Mouse (Mus musculus): ENCODE measurements around the gene Dock1.

Dock1 gene

DNA sequence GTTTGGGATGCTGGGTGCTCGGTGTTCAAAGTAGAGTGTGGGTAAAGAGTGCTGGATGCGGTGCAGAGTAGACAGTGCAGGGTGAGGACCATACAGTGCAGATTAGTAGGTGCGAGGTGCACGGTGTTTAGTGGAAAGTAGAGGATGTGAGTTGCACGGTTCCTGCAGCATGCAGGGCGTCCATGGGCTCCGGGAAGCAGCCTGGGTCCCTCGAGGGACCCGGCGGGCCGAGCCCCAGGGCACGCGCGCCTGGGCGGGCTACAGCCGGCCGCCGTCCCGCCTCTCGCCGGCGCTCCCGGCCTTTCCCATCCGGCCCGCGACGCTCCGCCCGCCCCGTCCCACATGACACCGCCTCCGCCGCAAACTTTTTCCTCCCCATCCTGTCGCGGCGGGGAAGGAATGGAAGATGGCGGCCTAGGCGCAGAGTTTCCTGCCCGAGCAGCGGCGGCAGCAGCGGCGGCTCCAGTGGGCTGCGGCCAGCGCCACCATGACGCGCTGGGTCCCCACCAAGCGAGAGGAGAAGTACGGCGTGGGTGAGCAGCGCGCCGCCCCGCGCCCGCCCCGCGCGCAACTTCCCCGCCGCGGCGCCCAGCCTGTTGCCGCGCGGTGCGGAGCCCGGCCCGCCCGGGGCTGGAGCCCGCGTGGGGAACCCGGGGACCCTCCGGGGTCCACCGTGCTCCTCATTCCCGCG lies at the start of gene Dock1:
Dock1 (plus strand) TSS at position 343 of the 691 bp plus-strand sequence.
- DNase-seq, result peak; percentile 87 to 89

DNA sequence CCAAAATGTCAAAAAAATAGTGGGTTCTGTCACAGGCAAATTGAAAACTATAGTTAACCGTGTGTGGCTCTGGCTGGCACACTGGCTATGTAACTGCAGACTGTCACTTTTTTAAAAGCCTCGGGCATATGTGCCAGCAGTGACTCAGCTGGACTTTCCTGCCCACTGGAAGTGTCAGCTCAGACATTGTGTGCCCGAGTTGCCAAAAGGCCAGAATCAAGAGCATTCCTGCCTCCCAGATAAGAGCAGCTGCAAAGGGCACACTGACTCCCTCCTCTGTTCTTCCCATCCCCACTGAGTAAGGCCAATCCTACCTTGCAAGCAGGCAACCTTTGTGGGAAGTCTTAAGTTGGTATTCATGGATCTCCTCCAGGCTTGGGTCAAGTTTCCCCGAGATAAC lies 42.5 kb upstream of the Dock1 start:
- no peak for DNase-seq

DNA sequence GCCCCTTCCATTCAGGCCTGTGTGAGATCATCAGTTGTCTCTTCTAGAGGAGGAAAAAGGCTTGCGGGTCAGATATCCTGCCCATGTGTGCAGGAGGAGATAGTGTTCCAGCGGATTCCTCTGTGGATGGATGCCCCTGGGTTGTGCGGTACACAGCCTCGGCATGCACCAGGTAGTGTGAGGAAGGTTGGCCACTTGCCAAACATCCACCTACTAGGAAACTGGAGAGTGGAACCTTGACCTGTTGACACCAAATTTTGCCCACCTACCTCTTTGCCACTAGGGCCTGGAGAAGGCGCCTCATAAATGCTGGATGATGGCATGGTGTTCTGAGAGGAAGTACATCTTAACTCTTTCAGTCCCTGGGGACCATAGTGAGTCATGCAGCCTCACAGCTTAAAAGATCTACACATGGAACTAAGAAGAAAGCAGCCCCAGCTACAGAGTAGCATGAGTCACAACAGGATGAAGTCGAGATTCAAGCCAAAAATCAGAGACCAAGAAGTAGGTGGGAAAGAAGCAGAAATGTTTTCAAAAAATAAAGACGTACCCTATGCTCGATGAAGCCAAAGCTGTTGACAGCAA lies 20.1 kb upstream of the Dock1 start:
- DNase-seq, result no peak

DNA sequence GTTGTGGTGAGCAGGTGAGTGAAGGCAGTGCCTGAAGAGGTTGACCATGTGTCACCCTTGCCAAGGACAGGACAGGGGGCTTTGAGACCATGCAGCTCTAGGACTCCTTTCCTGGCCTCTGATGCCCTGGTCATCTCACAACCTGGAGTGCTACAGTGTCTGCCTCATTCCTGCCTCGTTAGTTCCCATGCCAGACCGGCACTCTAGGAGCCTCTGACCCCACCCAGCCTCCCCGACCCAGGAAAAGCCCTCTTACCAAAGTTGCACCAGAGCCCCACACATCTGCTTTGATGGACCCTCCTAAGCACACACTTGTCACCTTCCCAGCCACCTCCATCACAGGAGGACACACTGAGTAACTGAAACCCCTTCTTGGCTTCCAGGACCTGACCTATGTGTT lies 19.4 kb upstream of the Dock1 start:
- DNase-seq, result no peak

- no peak for DNase-seq
Observed at GRCm38 (mm10) chr7:134663241-134663640, 7.2 kb upstream of the Dock1 start.

- DNase-seq, result no peak
Observed at GRCm38 (mm10) chr7:134665642-134666282, 4.7 kb upstream of the Dock1 start.

- no peak for DNase-seq
Observed at GRCm38 (mm10) chr7:134667271-134667702, 3.2 kb upstream of the Dock1 start.

- DNase-seq, result no peak
Observed at GRCm38 (mm10) chr7:134669474-134670311, 761 bp upstream of the Dock1 start.

- peak; percentile 69 to 70 for DNase-seq
Observed at GRCm38 (mm10) chr7:134671003-134671461, 578 bp downstream of the Dock1 start.

GRCm38 (mm10) chr7:134671467-134671901 lies 1.0 kb downstream of the Dock1 start:
- peak; percentile 22 to 34 for DNase-seq

DNA sequence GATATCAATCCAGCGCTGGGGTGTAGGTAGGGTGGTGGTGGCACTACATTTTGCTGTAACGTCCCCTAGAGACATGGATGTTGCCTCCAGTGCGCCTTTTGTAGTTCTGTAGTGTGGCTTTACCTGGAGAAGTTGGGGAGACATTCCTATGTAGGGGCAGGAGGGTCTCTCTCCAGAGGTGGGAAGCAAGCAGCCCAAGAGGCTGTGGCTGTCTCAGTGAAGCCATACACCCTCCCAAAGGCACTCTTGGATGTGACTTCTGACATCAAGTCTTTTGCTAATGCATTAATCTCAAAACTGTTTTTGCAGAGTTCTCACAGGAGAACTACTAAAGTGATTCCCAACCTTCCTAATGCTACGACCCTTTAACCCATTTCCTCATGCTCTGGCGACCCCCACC lies 2.7 kb downstream of the Dock1 start:
- DNase-seq, result no peak

- peak; percentile 37 to 40 for DNase-seq
Observed at GRCm38 (mm10) chr7:134673952-134674351, 3.5 kb downstream of the Dock1 start.

DNA sequence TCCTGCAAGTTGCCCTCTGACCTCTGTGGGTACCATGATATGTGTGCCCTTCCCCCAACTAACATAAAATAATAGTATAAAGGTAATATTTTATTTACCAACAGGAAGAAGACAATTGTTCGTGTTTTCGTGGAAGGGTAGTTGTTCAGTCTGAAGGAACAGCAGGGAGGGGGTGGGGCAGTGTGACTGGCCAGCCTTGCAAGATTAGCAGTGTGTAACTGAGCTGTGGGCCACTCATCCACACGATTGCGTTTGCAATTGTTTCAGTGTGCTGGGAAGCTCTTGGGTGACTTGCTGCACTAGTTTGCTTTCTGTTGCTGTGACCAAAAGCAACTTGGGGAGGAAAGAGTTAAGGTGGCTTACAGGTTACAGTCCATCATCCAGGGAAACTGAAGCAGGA lies 7.4 kb downstream of the Dock1 start:
- no peak for DNase-seq

GRCm38 (mm10) chr7:134679314-134680158 lies 9.1 kb downstream of the Dock1 start:
- no peak for DNase-seq

DNA sequence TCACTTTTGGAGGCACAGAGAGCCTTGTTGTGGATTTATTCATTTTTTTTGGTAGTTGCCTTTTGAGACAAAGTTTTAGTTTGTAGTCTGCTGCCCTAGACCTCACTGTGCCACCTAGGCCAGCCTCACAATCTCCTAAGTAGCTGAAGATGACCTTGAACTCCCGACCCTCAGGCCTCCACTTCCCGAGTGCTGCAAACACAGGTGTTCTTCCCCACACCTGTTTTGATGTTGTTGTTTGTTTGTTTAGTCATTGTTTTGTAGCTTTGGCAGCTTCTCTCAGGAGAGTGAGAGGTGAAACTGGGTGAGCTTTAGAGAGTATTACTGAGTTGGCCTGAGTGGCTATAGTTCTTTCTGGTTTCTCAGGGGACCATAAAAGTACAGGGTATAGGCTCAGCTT lies 9.7 kb downstream of the Dock1 start:
- no peak for DNase-seq

DNA sequence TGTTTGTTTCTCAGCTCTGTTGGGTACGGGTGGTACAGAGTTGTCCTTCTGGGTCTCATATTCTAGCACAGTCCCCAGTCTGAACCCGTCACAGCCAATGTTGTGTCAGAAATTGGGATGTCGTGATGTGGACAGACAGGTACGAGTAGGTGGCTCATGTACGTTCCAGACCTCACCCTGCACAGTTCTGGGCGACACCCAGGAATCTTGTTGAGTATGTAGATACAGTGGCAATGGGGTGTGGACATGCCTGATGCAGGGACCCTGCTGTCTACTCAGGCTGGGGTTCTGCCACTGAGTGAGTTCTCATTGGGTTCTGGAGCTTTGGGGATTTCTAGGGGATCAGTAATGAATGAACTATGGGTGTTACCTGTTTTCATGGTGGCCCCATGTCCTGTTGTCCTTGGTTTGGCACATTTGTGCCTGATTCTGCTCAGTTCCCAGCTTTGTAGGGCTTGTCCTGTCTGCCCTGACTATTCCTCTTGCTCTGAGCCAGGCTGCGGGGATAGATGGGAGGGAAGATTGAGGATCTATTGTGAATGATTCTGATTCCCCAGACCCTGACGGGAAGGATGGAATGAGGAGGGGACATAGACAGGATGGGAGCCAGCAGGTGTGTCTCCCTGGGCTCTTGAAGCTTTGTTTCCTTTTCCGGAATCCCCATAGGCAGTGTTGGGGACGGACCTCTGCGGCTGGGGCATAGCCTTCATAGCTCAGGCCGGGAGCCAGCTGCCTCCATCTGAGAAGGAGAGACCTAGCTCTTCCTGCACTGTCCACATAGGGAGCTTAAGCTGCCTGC lies 11.5 kb downstream of the Dock1 start:
- no peak for DNase-seq

DNA sequence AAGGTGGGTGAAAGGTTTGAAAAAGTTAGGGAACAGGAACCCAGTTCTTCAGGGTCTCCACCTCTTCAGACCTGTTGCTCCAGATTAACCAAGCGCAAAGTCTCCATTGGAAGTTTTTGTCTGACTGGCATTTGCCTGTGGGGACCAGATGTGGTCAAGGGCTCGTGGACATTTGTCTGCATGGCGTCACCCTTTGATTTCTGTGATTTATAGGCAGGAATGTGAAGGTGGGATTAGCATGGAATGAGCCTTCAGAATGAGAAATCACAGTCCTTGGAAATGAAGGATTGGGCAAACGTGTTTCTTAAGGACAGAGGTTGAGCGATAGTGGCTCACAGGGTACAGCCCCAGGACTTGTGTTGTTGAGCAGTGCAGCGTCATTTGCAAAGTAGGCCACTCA lies 17.9 kb downstream of the Dock1 start:
- no peak for DNase-seq

- no peak for DNase-seq
Observed at GRCm38 (mm10) chr7:134690118-134690517, 19.7 kb downstream of the Dock1 start.

GRCm38 (mm10) chr7:134690806-134691205 lies 20.4 kb downstream of the Dock1 start:
- no peak for DNase-seq

DNA sequence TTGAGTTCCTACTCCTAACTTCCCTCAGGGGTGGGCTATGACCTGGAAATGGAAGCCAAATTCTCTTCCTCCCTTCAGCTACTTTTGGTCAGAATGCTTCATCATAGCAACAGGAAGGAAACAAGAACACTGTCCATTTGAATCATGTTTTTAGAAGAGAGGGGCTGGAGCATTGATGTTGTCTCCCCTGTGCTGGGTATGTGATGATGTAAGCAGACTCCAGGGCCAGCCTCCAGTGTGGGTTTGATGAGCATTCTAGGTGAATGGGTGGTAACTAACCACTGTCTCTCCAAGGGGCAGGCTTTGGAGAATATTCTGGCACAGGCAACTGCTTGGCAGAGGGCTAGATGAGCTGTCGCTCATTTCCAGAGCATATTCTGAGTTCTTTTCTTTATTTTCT lies 22.9 kb downstream of the Dock1 start:
- DNase-seq, result no peak

- DNase-seq, result no peak
Observed at GRCm38 (mm10) chr7:134695431-134695830, 25.0 kb downstream of the Dock1 start.

All from lung, postnatal 4 days (tissue).